Mouse (Mus musculus): ENCODE data around the gene Astn2.

- TF ChIP-seq CTCF (IDR thresholded peaks at IDR 0.05; ENCODE audit: low read depth, low read length) (no peak), POLR2A (IDR thresholded peaks at IDR 0.05; ENCODE audit: borderline replicate concordance, low read depth, low read length) (no peak)
Observed at GRCm38 (mm10) chr4:66175887-66176533, 228.4 kb downstream of the Astn2 start.
